Mouse (Mus musculus): ENCODE results near the gene Parp9.
"Not testable (repeated sequence)": the region's sequence is repeated elsewhere in the genome, so short reads cannot be mapped to it uniquely, and the experiment has no call there.

The Parp9 gene

GRCm38 (mm10) chr16:35924341-35924740 lies 13.9 kb upstream of the Parp9 start:
- DNase-seq (ENCODE audit: low spot score in 2 of 2) = no peak

DNA sequence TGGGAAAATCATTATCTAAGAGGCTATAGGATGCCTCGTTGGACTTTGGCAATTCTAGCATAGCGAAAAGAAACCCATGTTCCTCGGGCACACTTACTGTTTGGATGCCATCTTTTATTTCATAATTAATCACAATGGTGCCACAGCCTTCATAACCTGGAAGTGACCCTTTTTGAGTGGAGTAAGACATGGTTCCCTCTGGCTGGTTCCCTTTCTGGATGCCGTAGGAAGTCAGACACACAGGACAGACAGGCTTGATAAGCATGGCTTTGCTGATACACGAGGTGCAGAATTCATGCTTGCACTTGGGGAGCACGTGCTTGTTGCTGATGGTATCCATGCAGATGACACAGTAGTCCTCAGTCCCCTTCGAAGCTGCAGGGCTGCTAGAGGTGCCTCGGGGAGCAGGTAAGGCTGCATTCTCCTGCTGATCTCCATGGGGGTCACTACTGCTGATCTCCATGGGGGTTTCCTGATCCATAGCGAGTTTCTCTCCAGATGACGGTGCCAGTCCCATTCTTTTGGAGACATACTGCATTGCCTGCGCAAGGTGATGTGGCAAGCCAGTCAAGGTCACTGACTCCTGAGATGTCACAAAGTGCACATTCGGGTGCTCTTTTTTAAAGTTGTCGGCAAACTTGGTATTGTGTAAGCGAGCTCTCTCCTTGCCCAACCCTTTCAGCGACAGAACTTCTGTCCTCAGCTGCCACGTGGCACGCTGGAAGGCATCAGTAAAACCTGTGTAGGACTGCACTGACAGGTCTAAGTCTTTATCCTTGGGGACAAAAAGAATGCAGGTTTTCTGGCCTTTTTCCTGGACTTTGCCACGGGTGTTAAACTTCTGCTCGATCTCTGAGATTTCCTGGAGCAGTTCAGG lies 5.9 kb upstream of the Parp9 start:
- no peak for DNase-seq (ENCODE audit: low spot score in 2 of 2)

- DNase-seq (ENCODE audit: low spot score in 2 of 2) = no peak
These were observed 5.1 kb upstream of the Parp9 start for GRCm38 (mm10) chr16:35933181-35933580.

GRCm38 (mm10) chr16:35939261-35939660 lies 991 bp downstream of the Parp9 start:
- no peak for DNase-seq (ENCODE audit: low spot score in 2 of 2)

- peak; percentile 49 to 64 for DNase-seq (ENCODE audit: low spot score in 2 of 2)
These were observed 1.4 kb downstream of the Parp9 start for GRCm38 (mm10) chr16:35939690-35940089.

- no peak for DNase-seq (ENCODE audit: low spot score in 2 of 2)
These were observed 3.1 kb downstream of the Parp9 start for GRCm38 (mm10) chr16:35941382-35941781.

DNA sequence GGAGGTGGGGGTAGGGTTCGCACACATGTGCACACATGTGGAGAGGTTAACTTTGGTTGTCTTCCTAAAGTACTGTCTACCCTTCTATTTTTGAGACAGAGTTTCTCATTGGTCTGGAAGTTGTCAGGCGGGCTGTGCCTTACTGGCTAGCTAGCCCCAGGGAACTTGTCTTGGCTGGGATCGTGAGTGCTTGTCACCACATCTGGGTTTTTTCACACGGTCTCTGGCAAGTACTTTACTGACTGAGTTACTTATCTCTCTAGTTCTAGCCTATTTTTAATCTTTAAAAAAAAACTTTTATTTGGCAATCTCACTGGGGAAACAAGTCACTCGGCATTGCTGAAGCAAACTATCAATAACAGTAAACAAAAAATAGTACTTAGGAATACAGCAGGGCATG lies 11.0 kb downstream of the Parp9 start:
- DNase-seq (ENCODE audit: low spot score in 2 of 2) = no peak

GRCm38 (mm10) chr16:35951216-35951615 lies 12.9 kb downstream of the Parp9 start:
- no peak for DNase-seq (ENCODE audit: low spot score in 2 of 2)

- DNase-seq (ENCODE audit: low spot score in 2 of 2) = no peak
These were observed 14.4 kb downstream of the Parp9 start for GRCm38 (mm10) chr16:35952628-35953130.

DNA sequence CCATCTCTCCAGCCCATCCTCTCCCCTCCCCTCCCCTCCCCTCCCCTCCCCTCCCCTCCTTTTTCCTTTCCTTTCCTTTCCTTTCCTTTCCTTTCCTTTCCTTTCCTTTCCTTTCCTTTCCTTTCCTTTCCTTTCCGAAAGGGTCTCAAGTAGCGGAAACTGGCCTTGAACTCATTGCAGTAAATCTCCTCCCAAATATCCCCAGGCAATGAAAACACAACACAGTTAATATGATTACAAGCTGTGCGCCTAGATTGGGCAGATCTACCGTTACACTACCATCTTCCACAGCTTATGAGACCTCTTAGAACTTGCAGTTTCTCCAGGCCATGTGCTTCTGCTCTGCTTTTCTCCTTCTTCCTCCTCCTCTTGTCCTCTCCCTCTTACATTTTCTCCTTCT lies 27.7 kb downstream of the Parp9 start:
- not testable (repeated sequence) for DNase-seq (ENCODE audit: low spot score in 2 of 2)

DNA sequence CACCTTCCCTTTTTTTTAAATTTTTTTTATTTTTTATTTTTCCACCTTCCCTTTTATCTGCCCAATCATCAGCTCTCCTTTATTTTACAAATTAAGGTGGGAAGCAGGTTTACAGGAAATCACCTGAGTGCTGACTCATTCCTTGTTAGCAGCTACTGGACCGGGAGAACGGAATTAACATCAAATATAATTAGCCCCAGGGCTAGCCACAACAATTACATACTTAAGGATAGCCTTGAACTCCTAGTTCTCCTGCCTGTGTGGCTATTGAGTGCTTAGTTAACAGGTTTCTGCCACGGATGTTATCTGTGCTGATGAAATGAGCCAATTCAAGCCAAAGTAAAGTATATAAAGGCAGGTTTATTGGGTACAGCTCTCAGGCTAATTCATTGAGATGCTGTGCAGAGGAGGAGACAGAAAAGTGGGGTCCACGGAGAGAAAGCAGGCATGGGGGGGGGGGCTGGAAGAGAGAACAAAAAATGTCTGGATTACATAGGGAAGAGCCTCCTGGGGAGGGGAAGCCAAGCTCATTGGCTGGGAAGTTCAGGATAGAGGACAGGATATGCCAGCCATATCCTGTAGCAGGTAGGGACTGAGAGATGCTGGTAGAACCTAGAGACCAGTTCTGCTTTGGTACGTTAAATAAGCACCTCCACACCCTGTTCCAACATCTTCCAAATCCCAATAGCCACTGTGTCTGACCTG lies 28.3 kb downstream of the Parp9 start:
- no peak for DNase-seq (ENCODE audit: low spot score in 2 of 2)

GRCm38 (mm10) chr16:35967319-35967718 lies 29.0 kb downstream of the Parp9 start:
- no peak for DNase-seq (ENCODE audit: low spot score in 2 of 2)

GRCm38 (mm10) chr16:35968149-35968548 lies 29.9 kb downstream of the Parp9 start:
- no peak for DNase-seq (ENCODE audit: low spot score in 2 of 2)

GRCm38 (mm10) chr16:35974021-35974420 lies 35.8 kb downstream of the Parp9 start:
- no peak for DNase-seq (ENCODE audit: low spot score in 2 of 2)

DNA sequence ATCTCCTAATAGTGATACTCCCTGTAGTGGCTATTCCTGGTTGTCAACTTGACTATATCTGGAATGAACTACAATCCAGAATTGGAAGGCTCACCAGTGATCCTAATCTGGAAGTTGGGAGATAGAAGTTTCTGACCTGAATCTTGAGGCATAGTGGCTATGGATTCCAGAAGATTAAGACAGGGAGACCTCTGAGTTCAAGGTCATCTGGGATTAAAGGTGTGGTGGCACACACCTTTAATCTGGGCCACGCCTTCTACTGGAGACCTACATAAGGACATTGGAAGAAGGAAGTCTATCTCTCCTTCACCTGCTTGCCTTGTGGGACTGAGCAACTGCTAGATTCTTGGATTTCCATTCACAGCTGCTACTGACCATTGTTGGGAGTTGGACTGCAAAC lies 40.2 kb downstream of the Parp9 start, which contains the start of gene Kpna1:
Kpna1 (plus strand) TSS at position 301 of the 400 bp plus-strand sequence.
- not testable (repeated sequence) for DNase-seq (ENCODE audit: low spot score in 2 of 2)

DNA sequence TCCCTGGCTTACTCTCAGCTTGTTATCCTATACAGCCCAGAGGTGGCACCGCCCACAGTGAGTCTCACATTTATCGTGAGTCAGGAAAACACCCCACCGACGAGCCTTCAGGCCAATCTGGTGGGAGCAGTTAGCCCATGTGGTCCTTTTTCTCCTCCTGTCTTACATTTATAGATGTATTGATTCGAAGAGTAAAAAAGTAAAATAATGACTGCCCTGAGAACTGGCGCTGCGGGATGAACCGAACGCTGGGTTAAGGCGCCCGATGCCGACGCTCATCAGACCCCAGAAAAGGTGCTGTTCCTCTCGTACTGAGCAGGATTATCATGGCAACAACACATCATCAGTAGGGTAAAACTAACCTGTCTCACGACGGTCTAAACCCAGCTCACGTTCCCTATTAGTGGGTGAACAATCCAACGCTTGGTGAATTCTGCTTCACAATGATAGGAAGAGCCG lies 43.1 kb downstream of the Parp9 start:
- DNase-seq (ENCODE audit: low spot score in 2 of 2) = peak; percentile 100

DNA sequence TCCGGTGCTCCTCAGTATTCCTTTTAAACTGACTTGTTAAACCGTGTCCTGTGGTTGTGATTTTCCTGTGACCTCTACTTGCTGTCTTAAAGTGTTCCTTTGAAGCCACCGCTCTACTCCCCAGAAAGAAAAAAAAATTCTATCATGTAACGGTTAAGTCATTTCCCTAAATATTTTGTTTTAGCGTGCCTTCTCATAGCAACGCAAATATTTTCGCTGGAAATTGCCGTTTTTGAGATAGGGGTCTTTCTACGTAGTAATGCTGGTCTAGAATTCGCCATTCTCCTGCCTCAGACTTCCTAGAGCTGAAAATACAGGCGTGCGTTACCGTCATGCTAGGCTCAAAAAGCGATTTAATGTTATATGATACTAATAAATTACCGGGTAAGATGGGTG lies 44.2 kb downstream of the Parp9 start:
- DNase-seq (ENCODE audit: low spot score in 2 of 2) = no peak

DNA sequence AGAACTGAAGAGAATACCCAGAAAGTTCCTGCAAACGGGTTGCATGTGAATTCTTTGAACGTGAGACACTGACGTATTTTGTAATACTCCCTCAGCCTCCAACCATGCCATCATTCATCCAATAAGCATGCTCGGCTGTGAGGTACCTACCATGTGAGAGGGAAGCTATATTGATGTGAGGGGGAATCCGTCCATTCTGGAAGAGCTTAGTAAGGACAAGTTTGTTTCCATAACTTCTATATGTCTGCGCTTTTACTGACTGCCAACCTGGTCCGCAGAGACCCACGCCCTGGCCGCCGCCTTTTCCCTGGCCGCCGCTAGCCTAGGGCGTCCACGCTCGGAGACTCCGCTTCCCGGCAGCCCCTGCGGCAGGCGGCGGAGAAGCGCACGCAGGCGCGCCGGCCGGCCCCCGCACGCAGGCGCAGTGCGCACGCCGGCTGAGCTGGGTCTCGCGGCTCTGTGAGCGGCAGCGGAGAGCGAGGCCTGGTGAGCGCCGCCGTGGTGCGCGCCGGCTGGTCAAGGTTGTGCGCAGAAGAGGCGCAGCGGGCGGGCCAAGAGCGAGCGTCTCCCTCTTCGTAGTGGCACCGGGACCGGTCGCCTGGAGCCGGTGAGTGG lies 44.7 kb downstream of the Parp9 start:
- DNase-seq (ENCODE audit: low spot score in 2 of 2) = peak; percentile 80 to 82

GRCm38 (mm10) chr16:35983517-35984101 lies 45.3 kb downstream of the Parp9 start:
- peak; percentile 33 to 57 for DNase-seq (ENCODE audit: low spot score in 2 of 2)

GRCm38 (mm10) chr16:35984471-35984870 lies 46.2 kb downstream of the Parp9 start:
- no peak for DNase-seq (ENCODE audit: low spot score in 2 of 2)

DNA sequence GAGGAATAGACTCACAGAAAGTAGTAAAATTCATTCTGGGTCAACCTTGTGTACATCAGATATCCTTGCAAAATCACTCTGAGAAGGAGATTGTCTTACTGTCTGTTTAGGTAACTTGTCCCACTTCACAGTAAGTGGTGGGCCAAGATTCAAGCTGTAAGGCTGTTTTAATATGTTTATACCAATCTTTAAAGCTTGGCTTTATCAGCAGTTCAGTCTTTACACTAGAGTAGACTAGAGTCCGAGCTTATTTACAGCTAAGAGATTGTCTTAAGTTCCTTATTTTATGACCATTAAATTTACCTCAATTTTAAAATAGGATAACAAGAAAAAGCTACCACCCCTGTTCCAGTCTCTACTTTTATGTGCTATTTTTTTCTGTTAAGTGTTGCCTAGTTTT lies 49.7 kb downstream of the Parp9 start:
- no peak for DNase-seq (ENCODE audit: low spot score in 2 of 2)

DNA sequence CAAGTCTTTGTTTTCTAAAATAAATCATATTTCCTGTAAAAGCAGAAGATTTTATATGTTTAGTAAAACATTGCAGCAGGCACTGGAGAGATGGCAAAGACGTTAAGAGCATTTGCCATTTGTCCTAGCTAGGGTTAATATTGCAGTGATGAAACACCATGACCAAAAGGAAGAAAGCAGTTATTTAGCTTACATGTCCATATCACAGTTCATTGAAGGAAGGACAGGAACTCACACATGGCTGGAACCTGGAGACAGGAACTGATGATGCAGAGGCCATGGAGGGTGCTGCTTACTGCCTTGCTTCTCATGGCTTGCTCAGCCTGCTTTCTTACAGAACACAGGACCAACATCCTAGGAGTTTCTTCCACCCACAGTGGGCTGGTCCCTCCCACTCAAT lies 54.1 kb downstream of the Parp9 start:
- no peak for DNase-seq (ENCODE audit: low spot score in 2 of 2)
